Mouse (Mus musculus): Measurements from ENCODE around the gene Cib1. TPM values are rescaled to one million over a fixed set of nuclear protein-coding genes. Genes with fewer than 3 reads are reported as not detected.

Cib1 gene
- polyA plus RNA-seq, 2 experiments, result 43.1 to 94.2 TPM

- Histone ChIP-seq H3K9me3 (ENCODE audit: control insufficient read depth, low read length) (no peaks in the 10 kb centered on the region), H3K27ac (no peak overlapping the region; the same call in 1 of the 2 replicates), H3K36me3 (replicated peaks; ENCODE audit: control insufficient read depth, insufficient read depth, low read depth) (no peaks in the 10 kb centered on the region), H3K4me3 (ENCODE audit: insufficient read depth in 1 of 2, low read depth in 2 of 2, low read length in 2 of 2) (no peak overlapping the region), H3K27me3 (ENCODE audit: control insufficient read depth, insufficient read depth, low read length) (no peaks in the 10 kb centered on the region), H3K4me1 (replicated peaks; ENCODE audit: control insufficient read depth in 2 of 2, insufficient read depth in 2 of 2, low read length in 1 of 2) (peaks cover 34 to 45% of the 10 kb centered on the region in 2 experiments), H3K9ac (replicated peaks) (no peak overlapping the region), H3K4me2 (ENCODE audit: low read depth) (no peak overlapping the region)
- 85% methylated on average over 1 of the region's 1 CpGs for WGBS (ENCODE audit: insufficient replicate concordance)
- no peak for ATAC-seq (ENCODE audit: insufficient read depth)
- no peak for TF ChIP-seq CTCF (IDR thresholded peaks at IDR 0.05; ENCODE audit: low read depth)
- no peak for TF ChIP-seq EP300 (IDR thresholded peaks at IDR 0.05; ENCODE audit: low read depth)
- DNase-seq (ENCODE audit: low read depth in 3 of 3, low spot score in 3 of 3), result no peak
These were observed 49.1 kb downstream of the Cib1 start for GRCm38 (mm10) chr7:80183466-80183865.

DNA sequence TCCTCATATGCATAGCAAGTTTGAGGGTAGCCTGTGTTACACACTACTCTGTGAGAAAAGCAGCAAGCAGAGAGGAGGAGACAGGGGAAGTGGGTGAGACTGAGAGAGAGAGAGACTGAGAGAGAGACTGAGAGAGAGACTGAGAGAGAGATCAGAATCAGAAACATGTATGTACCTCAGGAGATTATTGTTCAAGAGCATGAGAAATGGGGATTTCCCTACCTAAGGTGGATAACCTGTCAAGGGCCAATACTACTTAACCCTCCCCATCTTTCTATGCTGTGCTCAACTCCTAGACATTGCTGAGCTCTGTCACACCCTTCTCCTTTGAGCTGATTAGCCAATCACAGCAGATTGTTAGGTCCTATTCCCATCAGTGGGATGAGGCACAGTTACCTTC, 50.5 kb downstream of the Cib1 start:
- Histone ChIP-seq H3K27ac (no peak overlapping the region), H3K9me3 (ENCODE audit: control insufficient read depth, low read length) (no peaks in the 10 kb centered on the region), H3K36me3 (replicated peaks; ENCODE audit: control insufficient read depth, insufficient read depth, low read depth) (no peaks in the 10 kb centered on the region), H3K4me1 (replicated peaks; ENCODE audit: control insufficient read depth in 2 of 2, insufficient read depth in 2 of 2, low read length in 1 of 2) (peaks cover 31 to 40% of the 10 kb centered on the region in 2 experiments), H3K9ac (replicated peaks) (no peak overlapping the region), H3K4me3 (ENCODE audit: insufficient read depth in 1 of 2, low read depth in 2 of 2, low read length in 2 of 2) (no peak overlapping the region), H3K4me2 (ENCODE audit: low read depth) (no peak overlapping the region), H3K27me3 (ENCODE audit: control insufficient read depth, insufficient read depth, low read length) (no peaks in the 10 kb centered on the region)
- TF ChIP-seq EP300 (IDR thresholded peaks at IDR 0.05; ENCODE audit: low read depth), result no peak
- TF ChIP-seq CTCF (IDR thresholded peaks at IDR 0.05; ENCODE audit: low read depth), result no peak
- no peak for ATAC-seq (ENCODE audit: insufficient read depth)
- DNase-seq (ENCODE audit: low read depth in 3 of 3, low spot score in 3 of 3), result no peak

DNA sequence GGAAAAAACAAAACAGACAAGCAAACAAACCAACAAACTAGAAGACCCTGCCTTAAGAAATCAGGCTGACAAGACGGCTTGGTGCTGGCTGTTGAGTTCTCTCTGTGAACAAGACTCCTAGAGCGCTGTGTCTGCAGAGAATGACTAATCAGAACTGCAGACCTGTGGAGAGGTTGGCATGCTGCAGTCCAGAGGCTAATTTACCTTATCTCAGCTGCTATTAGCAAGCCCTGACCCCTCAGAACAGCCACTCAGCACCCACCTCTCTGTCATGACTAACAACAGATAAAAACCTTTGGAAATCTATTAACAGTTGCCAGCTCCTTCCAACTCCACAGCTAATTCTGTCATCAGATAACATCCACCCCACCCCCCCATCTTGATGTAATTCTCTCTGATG, 51.5 kb downstream of the Cib1 start:
- no peaks in the 10 kb centered on the region for H3K9me3 ChIP-seq (ENCODE audit: control insufficient read depth, low read length)
- peak; percentile 30; the same call in 1 of the 2 replicates for ATAC-seq (ENCODE audit: insufficient read depth)
- no peaks in the 10 kb centered on the region for H3K36me3 ChIP-seq (replicated peaks; ENCODE audit: control insufficient read depth, insufficient read depth, low read depth)
- H3K27ac ChIP-seq, result peak overlapping the region; percentile 7; the same call in 1 of the 2 replicates
- H3K4me3 ChIP-seq (ENCODE audit: insufficient read depth in 1 of 2, low read depth in 2 of 2, low read length in 2 of 2), result no peak overlapping the region
- WGBS (ENCODE audit: insufficient replicate concordance), result 16% methylated on average over 2 of the region's 2 CpGs
- H3K9ac ChIP-seq (replicated peaks), result 0 out of 2 replicates have a peak overlapping the region, but pooled peaks have one; percentile 27
- H3K4me1 ChIP-seq (replicated peaks; ENCODE audit: control insufficient read depth in 2 of 2, insufficient read depth in 2 of 2, low read length in 1 of 2), result peaks cover 26 to 36% of the 10 kb centered on the region in 2 experiments
- no peaks in the 10 kb centered on the region for H3K27me3 ChIP-seq (ENCODE audit: control insufficient read depth, insufficient read depth, low read length)
- no peak for TF ChIP-seq CTCF (IDR thresholded peaks at IDR 0.05; ENCODE audit: low read depth)
- no peak for TF ChIP-seq EP300 (IDR thresholded peaks at IDR 0.05; ENCODE audit: low read depth)
- DNase-seq (ENCODE audit: low read depth in 3 of 3, low spot score in 3 of 3), result no peak
- H3K4me2 ChIP-seq (ENCODE audit: low read depth), result no peak overlapping the region

- H3K9ac ChIP-seq (replicated peaks), result no peak overlapping the region
- H3K4me3 ChIP-seq (ENCODE audit: insufficient read depth in 1 of 2, low read depth in 2 of 2, low read length in 2 of 2), result no peak overlapping the region
- no peaks in the 10 kb centered on the region for H3K36me3 ChIP-seq (replicated peaks; ENCODE audit: control insufficient read depth, insufficient read depth, low read depth)
- no peak overlapping the region for H3K4me2 ChIP-seq (ENCODE audit: low read depth)
- H3K9me3 ChIP-seq (ENCODE audit: control insufficient read depth, low read length), result no peaks in the 10 kb centered on the region
- H3K27ac ChIP-seq, result no peak overlapping the region
- WGBS (ENCODE audit: insufficient replicate concordance), result 66% methylated on average over 3 of the region's 3 CpGs
- no peak for ATAC-seq (ENCODE audit: insufficient read depth)
- H3K4me1 ChIP-seq (replicated peaks; ENCODE audit: control insufficient read depth in 2 of 2, insufficient read depth in 2 of 2, low read length in 1 of 2), result peaks cover 17 to 28% of the 10 kb centered on the region in 2 experiments
- no peak for DNase-seq (ENCODE audit: low read depth in 3 of 3, low spot score in 3 of 3)
- TF ChIP-seq EP300 (IDR thresholded peaks at IDR 0.05; ENCODE audit: low read depth) (no peak), CTCF (IDR thresholded peaks at IDR 0.05; ENCODE audit: low read depth) (no peak)
- H3K27me3 ChIP-seq (ENCODE audit: control insufficient read depth, insufficient read depth, low read length), result no peaks in the 10 kb centered on the region
These were observed 52.4 kb downstream of the Cib1 start for GRCm38 (mm10) chr7:80180202-80180601.

GRCm38 (mm10) chr7:80179790-80180189, 52.8 kb downstream of the Cib1 start:
- TF ChIP-seq CTCF (IDR thresholded peaks at IDR 0.05; ENCODE audit: low read depth), result no peak
- TF ChIP-seq EP300 (IDR thresholded peaks at IDR 0.05; ENCODE audit: low read depth), result no peak
- Histone ChIP-seq H3K27ac (no peak overlapping the region), H3K4me2 (ENCODE audit: low read depth) (no peak overlapping the region), H3K27me3 (ENCODE audit: control insufficient read depth, insufficient read depth, low read length) (no peaks in the 10 kb centered on the region), H3K4me3 (ENCODE audit: insufficient read depth in 1 of 2, low read depth in 2 of 2, low read length in 2 of 2) (no peak overlapping the region), H3K9me3 (ENCODE audit: control insufficient read depth, low read length) (no peaks in the 10 kb centered on the region), H3K9ac (replicated peaks) (no peak overlapping the region), H3K4me1 (replicated peaks; ENCODE audit: control insufficient read depth in 2 of 2, insufficient read depth in 2 of 2, low read length in 1 of 2) (peaks cover 13 to 24% of the 10 kb centered on the region in 2 experiments), H3K36me3 (replicated peaks; ENCODE audit: control insufficient read depth, insufficient read depth, low read depth) (no peaks in the 10 kb centered on the region)
- 78% methylated on average over 6 of the region's 6 CpGs for WGBS (ENCODE audit: insufficient replicate concordance)
- no peak for ATAC-seq (ENCODE audit: insufficient read depth)
- DNase-seq (ENCODE audit: low read depth in 3 of 3, low spot score in 3 of 3), result no peak

Data from liver, embryonic 14.5 days (tissue).